Mouse (Mus musculus): ENCODE results near the gene Serpina10. TPM values are rescaled to one million over a fixed set of nuclear protein-coding genes. Genes with fewer than 3 reads are reported as not detected.
"Not testable (repeated sequence)": the region's sequence is repeated elsewhere in the genome, so short reads cannot be mapped to it uniquely, and the experiment has no call there.

The Serpina10 gene
- total RNA-seq (2015; ENCODE audit: low replicate concordance): not detected in 2 replicates
- not detected in 2 replicates for total RNA-seq (2017; ENCODE audit: low replicate concordance)

- no peak for ATAC-seq (replicated peaks; ENCODE audit: low FRiP score, poor library complexity, severe bottlenecking)
Measured at GRCm38 (mm10) chr12:103631203-103631612, at the start of gene Serpina10. Gene Serpina10 (minus strand): TSS chr12:103631444.

DNA sequence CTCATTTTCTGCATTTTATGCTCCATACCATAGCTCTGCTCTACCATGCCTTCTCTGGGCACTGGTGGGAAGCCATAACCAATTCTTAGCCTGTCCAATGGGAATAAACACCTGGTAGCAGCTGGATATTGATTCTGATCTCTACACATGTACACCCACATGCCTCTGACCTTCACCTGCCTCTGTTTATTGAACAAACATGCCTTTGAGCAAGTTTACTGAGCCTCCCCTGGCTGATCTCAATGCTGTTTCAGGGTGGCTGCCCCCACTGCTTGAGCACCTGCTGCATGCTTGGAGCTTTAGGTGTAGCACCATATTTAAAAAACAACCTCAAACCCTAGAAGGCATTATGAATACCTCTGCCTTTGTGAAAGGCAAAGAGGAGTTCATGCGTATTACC is 48.6 kb upstream of the Serpina10 start:
- ATAC-seq (replicated peaks; ENCODE audit: low FRiP score, poor library complexity, severe bottlenecking): not testable (repeated sequence)

DNA sequence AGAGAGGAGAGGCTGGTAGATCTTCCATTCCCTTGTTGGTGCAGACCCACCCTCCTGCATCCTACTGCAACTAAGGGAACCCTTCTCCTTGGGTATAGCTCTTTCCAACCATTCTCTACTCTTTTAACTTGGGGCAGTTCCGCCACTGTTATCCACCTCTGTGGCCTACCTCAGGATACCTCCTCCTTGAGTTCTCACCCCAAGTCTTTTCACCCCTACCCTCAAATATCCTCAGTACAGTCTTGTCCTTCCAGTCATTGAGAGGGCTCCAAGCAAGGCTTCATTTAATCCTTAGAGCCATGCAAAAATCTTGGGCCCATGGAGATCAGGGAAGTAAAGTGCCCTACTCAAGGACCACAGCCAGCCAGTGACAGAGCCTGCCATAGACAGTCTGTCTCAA is 44.8 kb upstream of the Serpina10 start, which contains the start of gene Serpina16:
Gene Serpina16, minus strand, starts transcription at position 101 of the 400 bp plus-strand sequence.
- no peak for ATAC-seq (replicated peaks; ENCODE audit: low FRiP score, poor library complexity, severe bottlenecking)

DNA sequence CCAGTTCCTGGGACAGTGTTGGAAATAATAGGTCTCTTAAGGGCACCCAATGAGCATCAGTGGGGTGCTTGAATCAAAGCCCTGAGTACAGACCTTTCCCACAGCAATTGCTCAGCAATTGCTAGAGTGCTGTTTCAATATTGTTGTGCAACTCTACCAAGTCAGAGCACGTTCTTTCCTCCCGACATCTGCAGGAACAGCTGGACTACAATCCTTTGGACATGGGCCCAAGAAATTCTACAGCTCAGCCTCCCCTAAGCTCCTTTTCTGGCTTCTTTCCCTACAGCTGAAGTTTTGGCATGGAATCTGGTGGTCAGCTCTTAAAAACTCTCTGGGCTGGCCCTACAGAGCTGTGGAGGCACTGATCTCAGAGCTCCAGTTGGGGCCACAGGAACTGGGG is 41.9 kb upstream of the Serpina10 start:
- ATAC-seq (replicated peaks; ENCODE audit: low FRiP score, poor library complexity, severe bottlenecking): no peak

DNA sequence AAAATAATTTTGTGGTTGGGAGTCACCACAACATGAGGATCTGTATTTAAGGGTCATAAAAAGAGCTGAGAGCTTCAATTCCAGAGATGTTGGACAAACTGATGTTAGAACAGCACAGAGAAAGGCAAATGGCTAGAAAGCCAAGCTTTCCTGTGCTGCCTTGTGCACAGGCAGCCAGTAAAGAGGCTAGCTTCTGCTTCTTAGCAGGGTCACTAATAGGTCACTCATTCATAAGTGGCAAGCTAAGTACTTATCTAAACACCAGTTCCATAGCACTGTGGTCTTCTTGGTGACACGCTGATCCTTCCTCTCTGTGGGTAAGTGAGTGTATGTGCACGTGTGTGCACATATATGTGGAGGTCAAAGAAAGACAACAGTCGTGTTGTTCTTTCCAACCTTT is 40.2 kb upstream of the Serpina10 start:
- no peak for ATAC-seq (replicated peaks; ENCODE audit: low FRiP score, poor library complexity, severe bottlenecking)

DNA sequence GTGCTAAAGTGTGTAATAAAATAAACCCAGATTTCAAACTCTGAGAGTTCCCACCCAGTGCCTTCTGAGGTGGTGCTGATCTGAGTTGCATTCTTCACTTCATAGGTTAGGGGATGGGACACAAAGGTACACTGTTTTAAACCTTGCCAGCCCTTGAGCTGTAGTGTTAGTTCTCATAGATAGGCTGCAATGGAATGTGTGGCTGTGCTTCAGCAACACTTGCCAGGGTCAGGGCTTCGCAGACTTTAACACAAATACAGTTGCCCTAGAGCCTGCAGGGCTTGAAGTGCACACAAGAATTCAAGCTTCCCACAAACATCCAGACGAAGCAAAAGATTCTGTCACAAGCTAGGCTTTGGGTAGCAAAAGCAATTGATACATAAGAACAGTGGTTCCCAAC is 39.7 kb upstream of the Serpina10 start:
- ATAC-seq (replicated peaks; ENCODE audit: low FRiP score, poor library complexity, severe bottlenecking): no peak

- ATAC-seq (replicated peaks; ENCODE audit: low FRiP score, poor library complexity, severe bottlenecking): no peak
Measured at GRCm38 (mm10) chr12:103670344-103670743, 39.1 kb upstream of the Serpina10 start.

DNA sequence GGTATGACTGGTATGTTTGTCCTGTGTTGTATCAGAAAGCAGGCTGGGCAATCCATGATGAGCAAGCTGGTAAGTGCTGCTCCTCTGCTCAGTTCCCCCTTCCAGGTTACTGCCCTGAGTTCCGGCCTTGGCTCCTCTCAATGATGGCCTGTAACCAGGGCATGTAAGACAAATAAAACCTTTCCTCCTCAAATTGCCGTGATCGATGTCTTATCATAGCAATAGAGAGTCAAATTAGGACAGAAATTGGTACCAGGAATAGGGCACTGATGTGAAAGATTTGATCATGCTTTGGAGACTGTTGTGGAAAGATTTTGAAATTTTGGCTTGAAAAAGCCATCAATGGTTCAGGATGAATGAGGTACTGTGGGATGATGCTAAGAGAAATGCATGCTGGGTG is 34.0 kb upstream of the Serpina10 start:
- no peak for ATAC-seq (replicated peaks; ENCODE audit: low FRiP score, poor library complexity, severe bottlenecking)

GRCm38 (mm10) chr12:103662053-103662452 is 30.8 kb upstream of the Serpina10 start:
- not testable (repeated sequence) for ATAC-seq (replicated peaks; ENCODE audit: low FRiP score, poor library complexity, severe bottlenecking)

DNA sequence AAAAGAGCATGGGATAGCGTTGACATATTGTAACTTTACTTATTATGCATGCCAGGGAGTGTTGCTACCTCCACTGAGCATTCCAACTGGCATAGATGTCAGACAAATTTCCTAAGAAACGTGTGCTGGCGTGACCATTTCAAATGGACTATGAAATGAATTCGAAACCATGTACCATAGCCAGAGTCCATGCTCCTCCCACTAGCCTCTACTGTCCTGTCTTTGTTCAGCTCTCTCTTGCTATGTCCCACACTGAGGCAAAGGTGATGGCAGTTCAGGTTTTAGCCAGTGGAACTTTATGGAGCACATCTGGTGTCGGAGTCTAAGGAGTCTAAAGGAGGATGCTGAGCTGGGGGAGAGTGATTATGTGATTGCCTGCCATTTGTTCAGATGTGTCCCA is 28.8 kb upstream of the Serpina10 start:
- no peak for ATAC-seq (replicated peaks; ENCODE audit: low FRiP score, poor library complexity, severe bottlenecking)

DNA sequence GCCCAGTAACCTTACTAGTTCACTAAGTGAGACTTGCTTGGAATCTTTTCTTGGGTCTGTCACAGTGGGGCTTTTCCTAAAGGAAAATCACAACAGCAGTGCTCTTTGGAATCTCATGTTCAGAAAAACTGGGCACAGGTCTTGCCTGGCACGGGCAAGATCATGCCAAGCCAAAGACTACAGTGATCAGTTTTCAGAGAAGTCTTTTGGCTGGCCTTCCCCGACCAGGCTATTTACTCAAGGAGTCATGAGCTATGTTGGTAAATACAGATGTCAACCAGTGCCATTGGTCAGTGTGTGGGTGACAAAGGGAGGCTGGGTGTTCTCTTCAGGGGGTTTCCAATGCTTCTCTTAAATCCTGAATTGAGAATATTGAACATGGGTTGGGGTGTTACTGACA is 27.9 kb upstream of the Serpina10 start:
- no peak for ATAC-seq (replicated peaks; ENCODE audit: low FRiP score, poor library complexity, severe bottlenecking)

DNA sequence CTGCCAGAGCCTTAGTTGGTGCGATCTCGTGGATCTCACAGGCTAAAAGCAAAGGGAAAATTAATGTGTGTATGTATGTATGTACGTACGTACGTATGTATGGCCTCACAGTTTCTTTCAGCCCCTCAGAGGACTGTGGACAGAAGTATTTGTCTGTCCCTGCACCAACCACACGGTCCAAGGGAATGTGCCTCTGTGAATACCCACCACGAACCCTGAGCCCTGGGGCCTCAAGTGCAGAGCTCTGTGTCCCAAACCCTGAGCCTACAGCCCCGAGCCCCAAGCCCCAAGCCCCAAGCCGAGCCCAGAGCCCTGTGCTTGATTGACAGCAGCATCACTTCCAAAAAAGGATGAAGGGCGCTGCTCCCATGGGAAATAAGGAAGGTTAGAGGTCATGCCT is 26.7 kb upstream of the Serpina10 start:
- no peak for ATAC-seq (replicated peaks; ENCODE audit: low FRiP score, poor library complexity, severe bottlenecking)

- ATAC-seq (replicated peaks; ENCODE audit: low FRiP score, poor library complexity, severe bottlenecking): no peak
Measured at GRCm38 (mm10) chr12:103656848-103657626, 25.8 kb upstream of the Serpina10 start, which contains the start of gene Serpina6. Gene Serpina6 (minus strand): TSS chr12:103657212.

DNA sequence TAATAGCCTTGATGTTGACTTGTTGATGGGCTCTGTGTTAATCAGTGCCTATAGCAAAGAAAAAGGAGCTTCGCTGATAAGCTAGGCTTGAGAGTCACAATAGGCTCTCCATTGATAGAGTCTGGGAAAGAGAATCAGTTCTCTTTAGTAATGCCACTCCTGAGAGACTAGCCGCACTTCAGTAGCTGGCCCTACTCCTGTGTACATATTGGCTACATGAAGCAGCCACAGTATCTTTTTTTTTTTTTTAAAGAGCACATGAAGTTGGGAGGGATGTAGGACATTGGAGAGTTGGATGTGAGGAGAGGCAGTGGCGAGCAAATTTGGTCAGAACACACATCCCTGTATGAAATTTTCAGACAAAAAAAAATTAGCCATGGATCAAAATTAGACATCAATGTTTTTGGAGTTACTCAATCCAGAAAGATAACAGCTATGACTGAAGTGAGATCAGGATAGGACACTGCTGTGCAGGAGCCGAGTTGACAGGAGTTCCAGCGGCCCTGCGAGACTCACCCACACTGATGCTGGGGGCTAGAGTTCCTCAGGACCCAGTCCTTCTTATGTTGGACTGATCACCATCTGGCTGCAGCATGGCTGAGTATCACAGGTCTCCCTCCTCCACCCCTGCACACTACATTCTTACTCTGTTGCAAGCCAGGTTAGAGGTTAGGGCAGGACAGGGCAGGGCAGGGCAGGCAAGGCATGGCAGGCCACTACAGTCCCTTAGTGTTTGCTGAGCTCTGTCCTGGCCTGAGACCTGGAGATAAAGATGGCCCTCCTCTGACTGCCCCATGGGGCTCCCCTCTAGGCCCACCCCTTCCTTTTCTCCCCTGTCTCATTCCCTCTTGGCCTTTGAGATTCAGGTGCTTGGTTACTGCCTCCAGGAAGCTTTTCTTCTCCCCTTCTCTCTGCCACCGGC is 24.1 kb upstream of the Serpina10 start:
- ATAC-seq (replicated peaks; ENCODE audit: low FRiP score, poor library complexity, severe bottlenecking): no peak

- no peak for ATAC-seq (replicated peaks; ENCODE audit: low FRiP score, poor library complexity, severe bottlenecking)
Measured at GRCm38 (mm10) chr12:103653836-103654235, 22.6 kb upstream of the Serpina10 start.

DNA sequence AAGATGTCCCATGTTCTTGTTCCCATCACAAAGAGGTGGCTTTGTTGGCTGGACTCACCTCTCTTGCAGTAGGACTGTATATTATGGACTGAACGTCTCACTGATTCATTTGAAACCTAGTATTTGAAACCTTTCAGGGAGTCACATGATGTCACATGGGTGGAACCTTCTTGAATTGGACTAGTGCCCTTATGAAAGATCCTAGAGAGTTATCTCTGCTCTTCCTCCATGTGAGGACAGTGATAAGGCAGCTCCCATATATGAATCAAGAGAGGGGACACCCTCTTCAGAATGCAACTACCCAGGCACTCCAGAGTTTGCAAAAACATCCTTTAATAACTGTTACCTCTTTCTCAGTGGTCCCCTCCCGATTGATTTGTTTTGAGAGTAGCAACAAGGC is 15.1 kb upstream of the Serpina10 start:
- no peak for ATAC-seq (replicated peaks; ENCODE audit: low FRiP score, poor library complexity, severe bottlenecking)

DNA sequence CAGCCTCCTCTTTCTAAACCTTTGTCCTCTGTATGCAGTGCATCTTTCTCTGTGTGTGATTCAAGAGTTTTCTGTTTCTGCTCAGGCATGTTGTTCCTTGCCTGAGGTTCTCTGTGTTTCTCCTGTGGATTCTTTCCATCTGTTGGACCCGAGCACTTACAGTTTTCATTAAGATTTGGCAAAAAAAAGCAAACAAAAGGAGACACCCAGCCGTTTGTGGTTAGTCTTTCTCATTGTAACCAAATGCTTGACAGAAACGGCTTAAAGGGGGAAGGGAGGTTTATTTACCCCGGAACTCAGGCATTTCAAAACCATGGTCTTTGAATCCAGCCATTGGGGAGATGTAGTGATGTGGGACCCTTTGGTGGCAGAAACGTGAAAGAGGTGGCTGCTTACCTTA is 13.4 kb upstream of the Serpina10 start:
- no peak for ATAC-seq (replicated peaks; ENCODE audit: low FRiP score, poor library complexity, severe bottlenecking)

DNA sequence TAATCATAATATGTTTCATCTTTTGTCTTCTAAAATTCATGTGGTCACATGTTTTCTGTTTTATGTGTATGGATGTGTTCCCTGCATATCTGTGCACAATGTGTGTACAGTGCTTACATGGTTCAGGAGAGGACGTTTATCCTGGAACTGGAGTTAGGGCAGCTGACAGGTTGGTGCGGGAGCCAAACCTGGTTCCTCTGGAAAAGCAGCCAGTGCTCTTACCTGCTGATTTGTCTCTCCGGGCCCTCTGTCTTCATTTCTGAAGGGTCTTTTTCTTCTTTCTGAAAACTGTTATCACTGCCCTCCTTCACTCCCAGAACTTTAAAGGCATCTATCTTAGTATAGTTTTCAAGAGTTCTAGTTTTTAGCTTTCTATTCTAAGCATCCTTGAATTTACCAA is 12.6 kb upstream of the Serpina10 start:
- ATAC-seq (replicated peaks; ENCODE audit: low FRiP score, poor library complexity, severe bottlenecking): no peak

- no peak for ATAC-seq (replicated peaks; ENCODE audit: low FRiP score, poor library complexity, severe bottlenecking)
Measured at GRCm38 (mm10) chr12:103643336-103643735, 12.1 kb upstream of the Serpina10 start.

GRCm38 (mm10) chr12:103635846-103636245 is 4.6 kb upstream of the Serpina10 start:
- no peak for ATAC-seq (replicated peaks; ENCODE audit: low FRiP score, poor library complexity, severe bottlenecking)

GRCm38 (mm10) chr12:103634430-103634829 is 3.2 kb upstream of the Serpina10 start:
- ATAC-seq (replicated peaks; ENCODE audit: low FRiP score, poor library complexity, severe bottlenecking): no peak

All from erythroblast, adult 5-6 weeks (primary cell).